Mouse (Mus musculus): ENCODE measurements around the gene 0610040J01Rik.

DNA sequence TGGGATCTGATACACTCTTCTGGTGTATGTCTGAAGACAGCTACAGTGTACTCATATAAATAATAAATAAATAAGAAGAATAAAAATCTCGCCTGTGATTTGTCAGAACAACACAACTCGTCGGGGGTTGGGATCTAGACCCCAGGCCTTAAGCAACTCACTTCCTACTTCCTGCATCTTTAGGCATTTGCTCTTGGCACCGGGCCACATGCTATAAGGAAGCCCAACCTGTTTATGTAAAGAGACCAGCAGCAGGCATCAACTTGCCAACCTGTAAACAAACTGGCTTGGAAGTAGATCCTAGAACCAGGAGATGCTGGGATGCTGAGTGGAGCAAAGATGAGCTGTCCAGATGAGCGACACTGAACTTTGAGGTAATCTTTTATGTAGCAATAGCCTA lies 129.7 kb downstream of the 0610040J01Rik start:
- TF ChIP-seq CTCF (IDR thresholded peaks at IDR 0.05; ENCODE audit: low read depth, low read length) (no peak), TAL1 (conservative IDR thresholded peaks at IDR 0.05; ENCODE audit: low read depth, low read length) (no peak), GATA1 (IDR thresholded peaks at IDR 0.05; ENCODE audit: borderline replicate concordance, low read length) (no peak)

Data from G1E (cell line).